Mouse (Mus musculus): Measurements from ENCODE around the gene Shd.

The Shd gene

GRCm38 (mm10) chr17:55959946-55960740, 10.1 kb upstream of the Shd start:
- no peak for DNase-seq

DNA sequence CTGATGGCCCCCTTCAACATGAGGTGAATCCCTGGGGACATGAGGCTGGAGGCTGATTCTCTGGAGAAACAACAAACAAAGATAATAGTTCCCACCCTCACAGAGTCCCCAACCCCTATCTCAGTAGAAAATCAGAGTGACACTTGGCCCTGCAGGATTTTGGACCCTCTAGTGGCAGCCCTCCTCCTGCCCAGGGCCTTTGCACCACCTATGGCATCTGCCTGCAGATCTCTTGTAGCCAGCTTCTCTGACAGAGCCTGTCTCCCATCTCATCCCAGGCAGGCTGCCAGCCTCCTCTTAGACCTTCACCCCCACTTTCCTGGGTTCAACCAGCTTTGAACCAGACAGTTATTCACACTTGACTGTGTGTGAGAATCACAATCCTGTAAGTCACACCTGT, 9.5 kb upstream of the Shd start:
- no peak for DNase-seq

DNA sequence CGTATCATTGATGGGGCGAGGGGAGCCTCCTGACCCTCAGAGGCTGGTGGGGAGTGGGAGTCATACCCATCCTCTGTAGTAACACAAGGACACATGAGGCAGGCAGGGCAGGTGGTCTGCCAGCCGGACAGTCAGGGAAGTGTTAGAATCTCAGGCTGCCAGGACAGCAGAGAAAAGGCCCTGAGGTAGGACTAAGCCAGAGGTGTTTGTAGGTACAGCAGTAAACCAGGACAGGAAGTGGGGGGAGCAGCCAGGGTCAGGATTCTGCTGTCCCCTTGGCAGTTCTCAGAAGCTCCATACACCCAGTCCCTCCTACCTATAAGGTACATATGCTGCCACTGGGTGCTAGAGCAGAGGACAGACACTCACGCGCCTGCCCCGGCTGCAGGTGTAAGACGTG, 8.6 kb upstream of the Shd start:
- DNase-seq: no peak

GRCm38 (mm10) chr17:55963171-55963570, 7.1 kb upstream of the Shd start:
- no peak for DNase-seq

DNA sequence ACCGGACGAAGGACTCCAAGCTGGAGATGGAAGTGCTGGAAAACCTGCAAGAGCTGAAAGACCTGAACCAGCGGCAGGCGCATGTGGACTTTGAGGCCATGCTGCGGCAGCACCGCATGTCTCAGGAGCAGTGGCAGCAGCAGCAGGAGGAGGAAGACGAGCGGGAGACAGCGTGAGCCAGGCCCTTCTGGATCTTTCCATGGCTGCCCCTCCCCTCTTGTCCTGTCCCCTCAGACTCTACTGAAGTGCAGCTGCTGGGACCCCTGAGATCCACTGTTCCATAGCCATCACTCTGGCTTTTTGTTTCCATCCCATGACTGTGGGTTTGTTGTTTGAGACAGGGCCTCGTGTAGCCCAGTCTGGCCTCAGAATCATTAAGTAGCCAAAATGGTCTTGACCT, 5.8 kb upstream of the Shd start:
- DNase-seq: no peak

GRCm38 (mm10) chr17:55964996-55965395, 5.3 kb upstream of the Shd start:
- DNase-seq: no peak

- no peak for DNase-seq
Measured at GRCm38 (mm10) chr17:55967186-55967585, 3.1 kb upstream of the Shd start.

GRCm38 (mm10) chr17:55968210-55968609, 2.1 kb upstream of the Shd start:
- peak; percentile 27 for DNase-seq

- DNase-seq: peak; percentile 70
Measured at GRCm38 (mm10) chr17:55969560-55969959, 707 bp upstream of the Shd start.

- DNase-seq: no peak
Measured at GRCm38 (mm10) chr17:55971453-55971852, 1.2 kb downstream of the Shd start.

- peak; percentile 75 for DNase-seq
Measured at GRCm38 (mm10) chr17:55976255-55976862, 6.1 kb downstream of the Shd start.

GRCm38 (mm10) chr17:55977301-55977700, 7.0 kb downstream of the Shd start:
- DNase-seq: no peak

- no peak for DNase-seq
Measured at GRCm38 (mm10) chr17:55986030-55986961, 16.0 kb downstream of the Shd start, which contains the start of gene Fsd1. Gene Fsd1, plus strand, starts transcription at chr17:55986509.

GRCm38 (mm10) chr17:55990278-55990898, 20.1 kb downstream of the Shd start:
- DNase-seq: no peak

GRCm38 (mm10) chr17:55996007-55996406, 25.7 kb downstream of the Shd start:
- peak; percentile 79 for DNase-seq

DNA sequence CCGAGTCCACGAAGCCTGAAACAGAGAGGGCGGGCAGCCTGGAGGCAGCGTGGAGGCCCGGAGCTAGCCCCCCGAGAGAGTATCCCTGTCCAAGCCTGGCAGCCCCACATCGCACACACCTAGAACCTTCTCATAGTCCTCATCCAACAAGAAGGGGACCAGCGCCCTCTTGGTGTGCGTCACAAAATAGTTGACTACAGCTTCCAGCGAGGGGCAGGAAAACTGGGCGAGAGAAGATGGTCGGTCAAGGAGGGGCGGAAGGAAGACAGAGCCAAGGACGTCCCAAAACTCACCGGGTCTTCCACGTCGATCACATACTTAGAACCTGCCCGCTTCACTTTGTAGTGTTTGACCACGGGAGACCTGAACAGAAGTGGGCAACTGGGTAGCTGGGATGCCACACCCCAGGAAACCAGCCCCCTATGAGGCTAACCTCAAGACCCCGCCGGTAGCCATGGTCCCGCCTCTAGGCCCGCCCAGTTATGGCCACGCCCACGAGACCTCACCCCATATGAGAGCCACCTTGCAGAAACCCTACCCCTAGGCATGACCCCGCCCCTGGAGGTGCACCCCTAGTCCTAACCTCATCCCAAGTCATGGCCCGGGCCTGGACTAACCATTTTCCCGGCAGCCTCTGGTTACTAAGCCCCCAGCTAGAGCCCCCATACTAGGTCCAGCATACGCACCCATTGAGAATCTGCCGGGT, 29.7 kb downstream of the Shd start:
- no peak for DNase-seq

DNA sequence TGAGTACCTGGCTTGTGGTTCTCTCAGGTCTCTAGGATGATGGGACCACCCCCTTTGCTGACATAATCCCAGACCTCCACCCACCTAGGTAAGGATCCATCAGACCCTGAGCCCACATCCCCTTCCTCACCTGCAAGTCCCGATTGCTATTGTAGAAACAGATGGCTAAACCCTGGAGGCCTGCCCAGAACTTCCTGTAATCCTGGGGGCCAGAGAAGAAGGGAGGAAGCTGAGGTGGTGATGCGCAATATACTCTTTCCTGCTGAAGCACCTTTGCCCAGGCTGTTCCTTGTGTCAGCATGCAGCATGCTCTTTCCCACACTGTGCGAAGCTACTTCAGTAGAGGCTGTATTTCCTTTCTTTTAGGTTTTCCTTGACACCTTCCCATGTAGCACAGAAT, 32.7 kb downstream of the Shd start:
- no peak for DNase-seq

GRCm38 (mm10) chr17:56005415-56006061, 35.3 kb downstream of the Shd start, which contains the start of the genes Stap2 and Mpnd:
Gene Stap2, minus strand, starts transcription at chr17:56005584.
Gene Mpnd, plus strand, starts transcription at chr17:56005711.
- DNase-seq: peak; percentile 67

DNA sequence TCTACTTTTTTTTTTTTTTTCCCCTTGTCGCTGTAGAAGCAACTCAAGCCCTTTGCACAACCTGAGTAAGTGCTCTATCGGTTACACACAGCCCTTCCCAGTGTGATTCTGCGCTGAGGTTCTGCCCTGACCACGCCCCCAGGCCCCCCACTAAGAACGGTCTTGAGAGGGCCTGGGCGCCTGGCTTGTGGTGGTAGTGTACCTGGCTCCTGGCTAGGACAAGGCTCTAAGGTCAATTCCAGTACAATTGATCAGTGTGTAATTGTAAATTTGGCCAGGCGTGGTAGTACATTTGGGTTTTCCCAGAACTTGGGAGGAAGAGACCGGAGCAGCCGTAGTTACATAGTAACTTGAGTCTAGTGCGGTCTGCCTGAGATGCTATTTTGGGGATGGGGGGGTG, 36.7 kb downstream of the Shd start:
- no peak for DNase-seq

GRCm38 (mm10) chr17:56007444-56008355, 37.4 kb downstream of the Shd start:
- DNase-seq: no peak
